Mouse (Mus musculus) megakaryocyte, embryonic 14.5 days (primary cell): ENCODE measurements around the gene Eps8l2.

Experiments
- FLI1 ChIP-seq: IDR thresholded peaks from 2 replicates; pipeline ENCODE4 v1.6.1; 2012; ENCODE audit warnings: low read length, inconsistent platforms, mixed read lengths
- GATA1 ChIP-seq: IDR thresholded peaks from 3 replicates; pipeline ENCODE4 v1.6.1; 2012; ENCODE audit warnings: mixed read lengths, low read length, inconsistent platforms, borderline replicate concordance

GRCm38 (mm10) chr7:141363106-141363751, 24.5 kb downstream of the Eps8l2 start:
- TF ChIP-seq FLI1, result no peak
- no peak for TF ChIP-seq GATA1
